In genomic region chr2:178319766-178320165, GRCm38 (mm10) we compare ENCODE assay signal across 25 mouse cellular contexts.
"Had no signal": no experiment of that assay in that cellular context is flagged by ENCODE, and none has a peak within 500 bp of the region (broad histone marks: within the 10 kb centered on the region; RNA-seq: fewer than 3 reads in every experiment).

No protein-coding gene starts in this region.

- DNase-seq: gastrocnemius, postnatal 14 days; gastrocnemius, postnatal 36 days; heart, adult 18-20 months; heart, postnatal 14 days; heart, postnatal 36 days; kidney, adult 11 months; kidney, adult 2 months; kidney, adult 9 months; kidney, postnatal 14 days; kidney, postnatal 36 days; layer of hippocampus, adult 9-11 months; layer of hippocampus, postnatal 36 days; left cerebral cortex, postnatal 4 days; liver had no signal

- H3K36me3 ChIP-seq: heart, embryonic 13.5 days; heart, embryonic 15.5 days; hindbrain, embryonic 15.5 days; kidney, embryonic 15.5 days; limb, embryonic 12.5 days had no signal

- H3K9ac ChIP-seq: heart, embryonic 13.5 days; heart, embryonic 15.5 days; hindbrain, embryonic 13.5 days; hindbrain, embryonic 15.5 days; kidney, embryonic 15.5 days; limb, embryonic 12.5 days had no signal

- H3K27me3 ChIP-seq: heart, embryonic 13.5 days; heart, embryonic 15.5 days; hindbrain, embryonic 13.5 days; hindbrain, embryonic 15.5 days; kidney, embryonic 15.5 days; limb, embryonic 12.5 days had no signal

- H3K4me3 ChIP-seq: heart, embryonic 13.5 days; heart, embryonic 15.5 days; hindbrain, embryonic 13.5 days; hindbrain, embryonic 15.5 days; kidney, embryonic 15.5 days; limb, embryonic 12.5 days had no signal

- H3K27ac ChIP-seq: heart, embryonic 13.5 days; heart, embryonic 15.5 days; hindbrain, embryonic 13.5 days; hindbrain, embryonic 15.5 days; hindbrain, postnatal 0 days; kidney, embryonic 15.5 days; kidney, postnatal 0 days; limb, embryonic 12.5 days had no signal

- H3K4me2 ChIP-seq: heart, embryonic 11.5 days; heart, embryonic 13.5 days; heart, embryonic 15.5 days; hindbrain, embryonic 13.5 days; hindbrain, embryonic 15.5 days; kidney, embryonic 15.5 days; limb, embryonic 12.5 days; liver, embryonic 11.5 days had no signal

- ATAC-seq: hindbrain, postnatal 0 days; intestine, embryonic 16.5 days had no signal

- H3K9me3 ChIP-seq: heart, embryonic 13.5 days; heart, embryonic 15.5 days; hindbrain, embryonic 13.5 days; hindbrain, embryonic 15.5 days; kidney, embryonic 15.5 days; limb, embryonic 12.5 days had no signal

- H3K4me1 ChIP-seq: hindbrain, embryonic 13.5 days; hindbrain, embryonic 15.5 days; kidney, embryonic 15.5 days had no signal
